Mouse (Mus musculus) regulatory T cell (primary cell): ENCODE results near the gene Hbb-y.
"Not testable (repeated sequence)": the region's sequence is repeated elsewhere in the genome, so short reads cannot be mapped to it uniquely, and the experiment has no call there.

Experiments
- in situ Hi-C: fragments of 300-600 bp; cut with MboI, MseI; formaldehyde crosslinking; loops from one replicate; pipeline ENCODE4 v1.15.1; 2025; ENCODE audit warnings: high pct_unique_total_duplicates

Hbb-y gene

DNA sequence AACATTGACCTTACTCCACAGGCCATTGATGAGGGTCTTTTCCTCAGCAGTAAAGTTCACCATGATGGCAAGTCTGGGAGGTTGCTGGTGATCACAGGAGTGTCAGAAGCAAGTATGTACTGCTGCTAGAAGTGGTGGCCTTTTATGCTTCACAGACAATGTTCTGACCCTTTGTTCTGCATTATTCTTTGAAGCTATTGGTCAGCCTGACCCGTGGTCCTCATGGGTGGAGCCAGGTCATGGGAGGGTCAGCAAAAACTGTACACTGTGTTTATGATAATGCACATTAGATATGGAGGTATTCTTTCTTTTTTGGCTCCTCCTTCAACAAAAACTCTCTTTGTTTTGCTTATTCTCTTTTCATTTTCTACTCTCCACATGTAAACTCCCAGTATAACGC, at the start of gene Hbb-y:
TSS of gene Hbb-y (minus strand) at position 127 of the 400 bp plus-strand sequence.
- in situ Hi-C loops, result no loop called here

DNA sequence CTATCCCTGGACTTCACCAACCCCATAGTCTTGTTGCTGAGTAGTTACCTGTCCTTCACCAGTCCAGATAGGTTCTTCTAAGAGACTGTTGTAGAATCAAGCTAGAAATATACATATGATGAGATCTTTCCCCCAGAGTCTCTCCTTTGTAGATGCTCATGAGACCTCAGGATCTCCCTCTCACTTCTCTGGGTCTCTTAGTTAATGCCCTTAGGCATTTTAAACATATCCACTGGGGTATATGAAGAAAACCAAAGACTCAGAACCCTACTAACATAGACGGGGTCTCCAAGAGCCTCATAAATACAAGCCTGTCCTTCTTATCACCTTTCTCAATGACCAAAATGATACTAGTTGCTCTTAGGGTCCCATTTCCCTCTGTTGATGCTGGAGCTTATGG, 41.4 kb upstream of the Hbb-y start, which contains the start of gene Olfr64:
TSS of gene Olfr64 (minus strand) at position 101 of the 400 bp plus-strand sequence.
- in situ Hi-C loops, result no loop called here

DNA sequence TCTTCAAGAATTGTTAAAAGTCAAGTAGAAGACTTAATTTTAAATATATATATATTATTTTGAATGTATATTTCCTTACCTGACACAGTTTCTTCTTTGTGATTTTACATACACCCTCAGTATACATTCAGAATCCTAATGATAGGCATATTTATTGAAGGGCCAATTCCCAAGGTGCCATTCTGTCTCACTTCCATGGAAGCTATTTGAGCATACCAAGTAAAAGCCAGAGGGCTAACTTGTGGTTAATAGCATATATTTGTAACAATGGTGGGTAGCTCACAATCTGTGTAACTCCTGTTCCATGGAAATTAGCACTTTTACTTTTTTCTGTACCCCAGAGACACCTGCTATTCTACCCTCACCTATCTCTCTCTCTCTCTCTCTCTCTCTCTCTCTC, 33.1 kb upstream of the Hbb-y start, which contains the start of gene Olfr66:
TSS of gene Olfr66 (minus strand) at position 101 of the 400 bp plus-strand sequence.
- in situ Hi-C loops, result no loop called here

DNA sequence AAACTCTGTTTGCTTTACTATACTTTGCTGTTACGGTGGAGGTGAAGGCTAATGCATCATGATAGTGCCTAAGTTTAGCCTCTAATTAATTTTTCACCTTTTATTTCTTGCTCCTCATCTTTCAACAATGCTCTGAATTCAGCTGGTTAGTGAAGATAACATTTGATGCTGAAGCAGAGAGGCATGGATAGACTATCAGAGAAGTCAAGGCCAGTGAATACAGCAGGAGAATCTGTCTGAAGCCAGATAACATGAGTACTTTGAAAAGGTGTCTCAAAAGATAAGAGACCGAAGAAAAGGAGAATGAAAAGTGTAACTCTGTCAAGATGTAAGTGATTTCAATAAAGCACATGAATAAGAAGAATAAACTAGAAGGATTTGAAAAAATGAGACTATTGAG, 24.1 kb upstream of the Hbb-y start:
- in situ Hi-C loops, result no loop called here

DNA sequence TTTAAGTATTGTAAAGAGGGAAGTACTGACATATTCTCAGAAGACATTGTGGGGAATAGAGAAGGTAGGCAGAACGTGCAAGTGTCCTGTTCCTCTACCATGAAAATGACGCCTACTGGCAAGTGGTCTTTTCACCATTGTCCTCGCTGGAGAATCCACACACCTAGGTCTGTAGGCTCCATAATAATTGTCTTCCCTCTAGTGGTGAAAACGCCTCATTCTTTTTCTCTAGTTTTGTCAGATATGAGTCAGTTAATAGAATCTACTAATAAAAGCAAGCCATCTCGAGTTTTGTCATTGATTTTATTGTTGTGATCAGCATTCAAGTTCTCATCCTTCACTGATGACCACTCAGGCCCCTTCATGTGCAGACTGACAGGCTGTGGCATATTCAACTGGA, 21.4 kb upstream of the Hbb-y start:
- in situ Hi-C loops, result no loop called here

DNA sequence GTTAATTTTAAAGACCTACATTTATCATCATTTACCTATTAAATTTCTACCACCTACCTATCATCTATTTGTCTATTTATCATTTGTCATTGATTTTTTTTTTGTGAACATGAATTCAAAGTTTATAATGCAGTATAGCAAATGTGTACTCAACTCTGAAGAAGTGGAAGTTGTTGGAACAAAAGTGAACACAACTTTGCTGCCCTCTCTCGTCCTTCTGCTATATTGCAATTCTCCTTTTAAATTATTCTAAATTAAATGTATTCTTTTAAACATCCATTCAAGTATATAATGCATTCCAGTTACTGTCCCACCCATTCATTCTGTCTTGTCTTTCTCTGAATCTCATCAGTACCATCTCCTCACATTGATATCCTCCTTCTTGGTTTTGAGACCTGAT, 20.0 kb upstream of the Hbb-y start:
- in situ Hi-C loops, result no loop called here

DNA sequence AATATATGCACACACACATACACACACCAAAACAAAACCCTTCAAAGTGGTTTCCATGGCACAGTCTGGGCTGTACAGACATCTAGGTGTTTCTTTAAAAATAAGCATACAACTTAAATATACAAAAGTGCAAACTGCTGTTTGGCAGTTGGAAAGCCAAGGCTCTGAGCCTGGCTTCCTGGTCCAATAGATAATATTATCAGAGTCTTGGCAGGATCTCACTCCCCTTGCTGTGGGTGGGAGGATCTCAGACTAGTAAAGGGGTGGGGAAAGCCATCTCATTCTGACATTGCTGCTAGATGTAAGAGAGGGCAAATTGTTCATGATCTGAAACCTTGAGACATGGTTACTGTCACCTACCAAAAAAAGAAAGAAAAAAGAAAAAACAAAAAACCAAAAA, 17.7 kb upstream of the Hbb-y start:
- in situ Hi-C loops, result no loop called here

DNA sequence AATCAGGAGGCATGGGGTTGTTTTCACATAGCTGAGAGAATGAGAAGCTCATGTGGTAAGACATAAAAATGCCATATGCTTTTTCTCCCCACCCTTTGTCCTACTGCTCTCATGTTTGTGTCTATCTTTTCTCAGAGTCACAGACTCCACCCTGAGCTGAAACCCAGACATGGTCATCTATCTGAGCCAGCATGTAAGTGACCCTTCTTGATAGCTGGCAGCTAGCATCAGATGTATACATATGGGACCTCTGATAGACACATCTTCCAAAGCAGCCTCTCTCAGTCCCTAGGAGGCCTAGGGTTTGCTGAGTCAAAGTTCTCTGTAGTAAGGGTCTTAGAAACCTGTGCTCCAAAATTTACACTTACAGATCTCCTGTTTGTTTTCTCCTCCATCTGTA, 12.7 kb upstream of the Hbb-y start:
- in situ Hi-C loops, result no loop called here

DNA sequence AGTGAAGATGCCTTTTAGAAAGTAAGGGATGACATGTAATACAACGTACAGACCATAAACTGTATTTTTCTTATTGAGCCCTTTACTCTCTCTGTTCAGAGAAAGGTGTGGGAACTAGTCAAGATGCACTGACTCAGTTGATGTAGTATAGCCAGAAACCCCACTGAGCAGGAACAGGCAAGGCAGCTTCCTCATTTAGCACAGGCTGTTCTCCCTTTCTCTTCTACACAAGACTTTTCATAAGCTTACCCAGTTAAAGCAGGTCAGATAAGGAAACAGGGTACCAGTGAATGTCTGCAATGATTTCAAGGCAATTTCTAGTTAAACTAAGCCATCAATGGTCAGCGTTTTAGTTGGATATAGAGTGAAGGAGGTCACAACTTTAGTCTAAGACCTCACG, 8.5 kb upstream of the Hbb-y start:
- in situ Hi-C loops, result no loop called here

DNA sequence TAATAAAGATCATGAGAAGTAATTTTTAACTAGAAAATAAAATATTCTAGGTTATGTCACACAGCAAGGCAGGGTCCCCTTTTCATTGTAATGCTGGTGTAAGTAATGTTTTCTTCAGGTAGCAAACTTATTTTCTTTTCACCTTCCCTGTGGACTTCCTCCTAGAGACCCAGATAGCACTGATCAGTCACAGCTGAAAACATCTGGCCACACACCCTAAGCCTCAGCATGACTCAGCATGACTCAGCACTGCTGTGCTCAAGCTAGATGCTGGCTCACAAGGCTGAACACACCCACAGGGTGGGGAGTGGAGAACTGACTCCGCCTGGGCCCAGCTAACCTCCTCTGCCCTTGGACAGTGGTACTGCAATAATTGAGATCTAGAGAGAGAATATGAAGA, 7.8 kb upstream of the Hbb-y start:
- in situ Hi-C loops, result no loop called here

DNA sequence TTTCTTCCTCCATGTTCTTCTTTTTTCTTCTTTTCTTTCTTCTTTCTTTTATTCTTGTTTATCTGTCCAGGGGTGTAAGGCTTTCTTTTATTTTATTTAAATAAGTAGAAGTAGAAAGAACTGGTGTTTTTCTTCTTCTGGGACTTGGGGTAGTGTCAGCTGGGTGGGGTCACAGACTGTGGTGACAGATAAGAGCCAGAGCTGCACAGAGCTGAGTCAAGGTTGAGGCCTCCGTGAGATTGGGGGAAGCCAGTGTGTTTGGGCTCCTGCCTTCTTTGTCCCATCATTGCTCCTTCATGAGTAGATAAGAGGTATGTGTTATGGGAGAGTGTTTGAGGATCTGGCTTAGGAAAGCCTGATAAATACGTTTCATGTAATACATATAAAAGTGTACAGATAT, 6.1 kb upstream of the Hbb-y start:
- in situ Hi-C loops, result no loop called here

DNA sequence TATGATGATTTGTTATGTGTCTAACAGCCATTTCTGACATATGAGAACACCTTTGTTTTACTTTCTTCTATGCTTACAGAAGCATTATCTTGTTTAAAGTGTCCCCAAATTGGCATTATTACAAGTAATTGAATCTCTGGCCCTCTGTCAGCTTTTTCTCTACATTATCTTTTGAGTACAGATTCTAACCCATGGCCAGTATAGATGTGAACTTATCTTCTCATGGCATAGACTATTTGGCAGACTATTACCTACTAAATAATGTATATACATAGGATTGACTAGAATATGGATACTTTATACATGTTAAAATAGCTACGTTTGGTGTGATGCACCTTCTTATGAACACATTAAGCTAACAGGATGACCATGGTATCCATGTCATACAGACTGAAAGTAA, 1.7 kb upstream of the Hbb-y start:
- in situ Hi-C loops, result no loop called here

DNA sequence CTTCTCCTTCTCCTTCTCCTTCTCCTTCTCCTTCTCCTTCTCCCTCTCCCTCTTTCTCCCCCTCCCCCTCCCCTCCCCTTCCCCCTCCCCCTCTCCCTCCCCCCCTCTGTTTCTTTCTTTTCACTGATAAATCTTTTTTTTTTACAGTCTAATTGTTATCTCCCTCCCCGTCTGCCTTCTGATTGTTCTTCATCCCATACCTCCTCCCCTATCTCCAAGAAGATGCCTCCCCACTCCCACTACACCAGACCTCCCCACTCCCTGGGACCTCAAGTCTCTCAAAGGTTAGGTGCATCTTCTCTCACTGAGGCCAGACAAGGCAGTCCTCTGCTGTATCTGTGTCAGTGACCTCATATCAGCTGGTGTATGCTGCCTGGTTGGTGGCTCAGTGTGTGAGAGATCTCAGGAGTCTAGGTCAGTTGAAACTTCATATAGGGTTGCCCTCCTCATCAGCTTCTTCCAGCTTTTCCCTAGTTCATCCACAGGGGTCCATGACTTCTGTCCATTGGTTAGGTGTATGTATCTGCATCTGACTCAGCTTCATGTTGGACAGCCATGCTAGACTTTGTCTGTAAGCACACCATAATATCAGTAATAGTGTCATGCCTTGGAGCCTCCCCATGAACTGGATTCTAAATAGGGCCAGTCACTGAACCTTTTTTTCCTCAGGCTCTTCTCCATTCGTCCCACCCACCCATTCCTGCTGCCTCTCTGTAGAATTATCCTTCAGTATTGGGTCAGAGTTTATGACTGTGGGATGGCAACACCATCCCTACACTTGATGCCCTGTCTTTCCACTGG, 8.3 kb downstream of the Hbb-y start:
- in situ Hi-C loops, result no loop called here

DNA sequence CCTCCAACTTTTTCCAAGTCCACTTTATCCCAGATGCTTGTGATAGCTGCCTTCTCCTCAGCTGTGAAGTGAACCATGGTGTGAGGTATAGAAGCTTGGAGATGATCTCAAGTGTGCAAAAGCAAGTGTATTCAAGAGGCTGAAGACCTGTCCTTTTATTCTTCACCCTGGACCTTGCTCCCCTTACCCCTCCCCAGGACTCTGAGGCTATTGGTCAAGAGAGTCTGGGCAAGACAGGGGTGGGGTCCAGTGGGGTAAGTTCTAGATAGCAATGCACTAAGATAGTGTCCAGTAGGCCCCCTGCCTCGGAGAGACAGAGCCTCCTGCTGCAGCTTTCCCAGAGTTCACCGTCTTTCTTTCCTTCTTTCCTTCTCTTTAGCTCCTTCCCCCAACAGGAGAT, 10.0 kb downstream of the Hbb-y start, which contains the start of gene Hbb-bh1:
TSS of gene Hbb-bh1 (minus strand) at position 131 of the 400 bp plus-strand sequence.
- in situ Hi-C loops, result no loop called here

DNA sequence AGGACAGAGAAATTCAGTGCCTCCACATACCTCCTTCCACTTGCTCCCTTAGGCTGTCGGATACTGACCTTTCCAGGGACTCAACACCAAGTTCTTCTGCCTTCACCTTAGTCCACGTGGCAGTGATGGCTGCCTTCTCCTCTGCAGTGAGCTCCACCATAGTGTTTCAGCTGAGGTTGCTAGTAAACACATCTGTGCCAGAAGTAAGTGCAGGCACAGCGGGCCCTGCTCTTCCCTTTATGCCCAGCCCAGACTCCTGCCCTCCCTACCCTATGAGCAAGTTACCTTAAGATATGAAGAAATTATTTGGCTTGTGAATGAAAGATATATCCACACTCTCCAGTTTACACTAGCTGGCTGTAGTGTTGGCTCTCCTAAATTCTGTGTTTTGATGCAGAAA, 12.7 kb downstream of the Hbb-y start, which contains the start of gene Hbb-bh2:
TSS of gene Hbb-bh2 (minus strand) at position 253 of the 400 bp plus-strand sequence.
- in situ Hi-C loops, result no loop called here

DNA sequence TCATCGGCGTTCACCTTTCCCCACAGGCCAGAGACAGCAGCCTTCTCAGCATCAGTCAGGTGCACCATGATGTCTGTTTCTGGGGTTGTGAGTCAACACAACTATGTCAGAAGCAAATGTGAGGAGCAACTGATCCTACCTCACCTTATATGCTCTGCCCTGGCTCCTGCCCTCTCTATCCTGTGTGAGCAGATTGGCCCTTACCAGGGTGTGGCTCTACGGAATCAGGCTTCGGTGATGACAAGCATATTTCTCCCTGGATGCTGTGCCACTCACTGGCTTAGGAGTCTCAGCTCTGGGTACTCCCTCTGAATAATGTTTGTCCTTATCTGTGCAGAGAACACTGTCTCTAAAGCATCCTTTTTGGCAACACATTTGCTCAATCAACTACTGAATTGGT, 25.2 kb downstream of the Hbb-y start, which contains the start of gene Hbb-bs:
TSS of gene Hbb-bs (minus strand) at position 289 of the 400 bp plus-strand sequence.
- in situ Hi-C loops, result no loop called here

DNA sequence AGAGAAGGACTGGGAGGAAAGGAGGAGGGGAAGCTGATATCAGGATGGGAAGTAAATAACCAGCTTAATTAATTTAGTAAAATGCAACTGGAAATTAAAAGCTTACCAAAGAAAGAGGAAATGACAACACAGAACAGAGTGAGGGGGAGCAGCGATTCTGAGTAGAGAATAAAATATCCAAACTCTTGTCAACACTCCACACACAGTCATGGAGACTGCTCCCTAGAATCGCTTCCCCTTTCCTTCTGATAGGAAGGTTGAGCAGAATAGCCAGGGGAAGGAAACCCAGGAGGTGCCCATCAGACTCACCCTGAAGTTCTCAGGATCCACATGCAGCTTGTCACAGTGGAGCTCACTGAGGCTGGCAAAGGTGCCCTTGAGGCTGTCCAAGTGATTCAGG, 25.9 kb downstream of the Hbb-y start:
- in situ Hi-C loops, result not testable (repeated sequence)

DNA sequence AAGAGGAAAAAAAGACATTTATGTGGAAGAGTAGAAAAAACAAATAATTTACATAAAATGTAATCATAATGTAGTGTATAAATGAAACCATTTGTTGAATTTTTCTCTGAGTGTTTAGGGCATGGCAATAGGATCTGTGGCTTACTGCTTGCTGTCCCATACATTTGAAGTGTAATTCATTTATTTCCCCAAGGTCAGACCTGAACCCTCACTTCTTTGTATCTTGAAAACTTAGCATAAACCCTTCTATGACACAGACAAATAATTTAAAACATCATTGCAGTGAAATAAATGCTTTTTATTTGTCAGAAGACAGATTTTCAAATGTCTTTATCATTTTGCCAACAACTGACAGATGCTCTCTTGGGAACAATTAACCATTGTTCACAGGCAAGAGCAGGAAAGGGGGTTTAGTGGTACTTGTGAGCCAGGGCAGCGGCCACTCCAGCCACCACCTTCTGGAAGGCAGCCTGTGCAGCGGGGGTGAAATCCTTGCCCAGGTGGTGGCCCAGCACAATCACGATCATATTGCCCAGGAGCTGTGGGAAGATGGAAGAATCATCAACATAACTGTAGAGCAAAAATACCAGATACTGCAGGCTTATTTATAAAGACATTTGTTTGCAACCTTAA, 26.6 kb downstream of the Hbb-y start:
- in situ Hi-C loops, result no loop called here

DNA sequence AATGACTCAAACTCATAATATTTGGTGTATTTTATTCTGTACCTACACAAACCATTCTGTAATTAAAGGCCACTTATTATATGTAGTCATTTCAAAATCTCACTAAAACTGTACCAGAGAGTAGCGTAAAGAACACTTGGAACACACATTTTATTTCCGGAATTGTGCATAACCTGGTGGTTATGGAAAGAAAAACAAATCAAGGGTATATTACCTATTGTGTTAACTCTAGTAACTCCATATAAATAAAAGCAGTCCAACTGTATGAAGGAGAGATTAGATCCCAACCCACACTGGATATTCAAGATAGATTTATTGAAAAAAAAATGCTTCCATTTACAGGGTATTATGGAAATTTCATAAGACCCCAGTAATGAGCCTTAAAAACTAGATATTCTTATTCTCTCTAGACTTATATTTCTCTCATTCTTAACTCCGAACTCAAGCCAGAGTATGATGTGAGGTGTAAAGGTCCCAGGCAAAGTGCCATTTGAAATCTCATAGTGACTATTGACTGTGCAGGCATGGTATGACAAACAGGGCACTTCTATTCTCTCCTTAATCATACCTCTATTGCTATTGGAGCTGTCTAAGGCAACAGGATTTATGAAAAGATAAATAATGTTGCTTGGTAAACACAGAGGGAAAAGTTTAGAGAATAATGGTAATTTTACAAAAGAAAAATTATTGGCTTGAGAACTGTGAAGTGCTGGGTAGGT, 27.3 kb downstream of the Hbb-y start:
- in situ Hi-C loops, result no loop called here

DNA sequence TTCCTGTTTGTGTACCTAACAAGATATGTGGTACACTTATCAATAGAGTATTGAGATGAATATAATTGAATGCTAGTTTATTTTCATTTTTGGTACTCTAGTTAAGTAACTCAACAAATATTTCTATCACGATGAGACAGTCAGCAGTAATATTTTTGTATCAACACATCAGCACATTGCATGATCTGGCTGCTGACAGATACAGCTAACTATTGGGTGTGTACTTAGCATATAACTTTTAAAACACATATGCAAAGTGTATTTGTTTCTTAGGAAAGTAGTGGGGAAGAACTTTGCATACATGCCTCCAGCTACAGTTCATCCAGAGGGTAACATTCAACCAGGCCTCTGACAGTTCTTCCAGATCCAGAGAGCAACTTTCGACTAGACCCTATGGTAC, 28.4 kb downstream of the Hbb-y start:
- in situ Hi-C loops, result no loop called here

DNA sequence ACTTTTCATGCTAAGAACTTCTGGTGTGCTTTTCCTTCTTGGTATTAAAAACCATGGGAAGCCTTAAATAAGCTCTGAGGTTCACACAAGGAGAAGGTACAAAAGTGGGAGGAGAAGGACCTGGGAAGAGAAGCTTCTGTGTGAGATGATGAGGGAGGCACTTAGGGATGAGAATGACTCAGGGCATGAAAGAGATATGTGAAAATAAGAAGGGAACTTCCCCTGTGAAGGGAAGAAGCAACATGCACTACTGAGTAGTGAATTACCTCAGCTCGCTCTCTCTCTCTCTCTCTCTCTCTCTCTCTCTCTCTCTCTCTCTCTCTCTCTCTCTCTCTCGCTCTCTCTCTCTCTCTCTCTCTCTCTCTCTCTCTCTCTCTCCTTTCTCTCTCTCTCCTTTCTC, 37.9 kb downstream of the Hbb-y start:
- in situ Hi-C loops, result not testable (repeated sequence)

DNA sequence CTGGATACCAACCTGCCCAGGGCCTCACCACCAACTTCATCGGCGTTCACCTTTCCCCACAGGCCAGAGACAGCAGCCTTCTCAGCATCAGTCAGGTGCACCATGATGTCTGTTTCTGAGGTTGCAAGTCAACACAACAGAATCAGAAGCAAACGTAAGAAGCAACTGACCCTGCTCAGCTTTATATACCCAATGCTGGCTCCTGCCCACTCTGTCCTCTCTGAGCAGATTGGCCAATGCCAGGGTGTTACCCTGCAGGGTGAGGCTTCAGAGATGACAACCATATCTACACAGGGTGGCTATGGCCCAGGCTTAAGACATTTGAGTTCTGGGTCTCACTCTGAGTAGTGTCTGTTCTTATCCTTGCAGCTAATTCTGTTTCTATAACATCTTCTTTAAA, 39.2 kb downstream of the Hbb-y start, which contains the start of gene Hbb-bt:
TSS of gene Hbb-bt (minus strand) at position 231 of the 400 bp plus-strand sequence.
- in situ Hi-C loops, result no loop called here
